Mouse (Mus musculus) hindbrain, embryonic 15.5 days (tissue): ENCODE results near the gene Plekhg6. TPM values are rescaled to one million over a fixed set of nuclear protein-coding genes. Genes with fewer than 3 reads are reported as not detected.

Experiments
- ATAC-seq: fragments of 200-750 bp; cut with Nextera tagmentation; 2 replicates; pipeline ENCODE4 v1.8.0; 2017; ENCODE audit warnings: low read depth, moderate number of reproducible peaks, moderate TSS enrichment; ENCODE audit not compliant: low FRiP score
- H3K27ac ChIP-seq: fragments of 300-500 bp; sonication (generic); replicated peaks from 2 replicates; pipeline ENCODE4 v1.5.1; 2015; ENCODE audit warnings: mild to moderate bottlenecking, inconsistent platforms
- H3K27me3 ChIP-seq: fragments of 300-500 bp; sonication (generic); 2 replicates; pipeline ENCODE4 v1.6.1; 2015; ENCODE audit warnings: control low read depth, inconsistent platforms
- H3K36me3 ChIP-seq: fragments of 300-500 bp; sonication (generic); 2 replicates; pipeline ENCODE4 v1.6.1; 2015; ENCODE audit warnings: control low read depth, inconsistent platforms
- H3K4me1 ChIP-seq: fragments of 300-500 bp; sonication (generic); replicated peaks from 2 replicates; pipeline ENCODE4 v1.6.1; 2015; ENCODE audit warnings: control low read depth, inconsistent platforms
- H3K4me2 ChIP-seq: fragments of 300-500 bp; sonication (generic); 2 replicates; pipeline ENCODE4 v1.6.1; 2015; ENCODE audit warnings: moderate library complexity, mild to moderate bottlenecking, inconsistent platforms
- H3K4me3 ChIP-seq: fragments of 300-500 bp; sonication (generic); 2 replicates; pipeline ENCODE4 v1.5.1; 2015; ENCODE audit warnings: mild to moderate bottlenecking, inconsistent platforms
- H3K9ac ChIP-seq: fragments of 300-500 bp; sonication (generic); 2 replicates; pipeline ENCODE4 v1.6.1; 2015; ENCODE audit warnings: inconsistent platforms
- H3K9me3 ChIP-seq: fragments of 300-500 bp; sonication (generic); 2 replicates; pipeline ENCODE4 v1.6.1; 2016; ENCODE audit warnings: control low read depth, inconsistent platforms
- WGBS: fragments of 180-500 bp; shearing (Covaris S2); methylation state at CpG from one replicate; pipeline ENCODE4 v1.1.7; 2015; 5-methylcytosine and 5-hydroxymethylcytosine counted together
- polyA plus RNA-seq: library from polyadenylated mRNA; unstranded; fragments of >200 nt; fragmentation: Nextera tagmentation; extraction: Ambion mirVana; gene quantifications from 2 replicates; pipeline ENCODE4 v1.2.1, GENCODE M21; 2015

The Plekhg6 gene
- polyA plus RNA-seq, 1 experiment from 2014 or later, result 0.16 TPM

DNA sequence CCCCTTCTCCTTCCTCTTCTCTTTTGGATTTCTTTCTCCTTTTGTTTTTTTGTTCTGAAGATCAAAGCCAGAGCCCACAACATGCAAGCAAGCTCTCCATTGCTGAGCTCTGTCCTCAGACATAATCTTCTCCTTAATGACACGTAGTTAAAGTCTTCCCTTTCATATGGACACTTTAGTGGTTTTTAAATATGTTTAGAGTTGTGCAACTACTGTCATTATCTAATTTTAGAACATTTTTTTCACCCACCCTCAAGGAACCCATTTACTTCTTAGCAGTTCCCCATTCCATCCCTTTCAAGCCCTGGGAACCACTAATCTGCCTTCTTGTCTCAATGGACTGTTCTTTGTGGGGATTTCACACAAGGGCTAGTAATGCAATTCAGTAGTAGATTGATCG lies 46.2 kb downstream of the Plekhg6 start:
- Histone ChIP-seq H3K36me3 (no peaks in the 10 kb centered on the region), H3K9ac (no peak overlapping the region), H3K9me3 (no peaks in the 10 kb centered on the region), H3K4me2 (no peak overlapping the region), H3K4me3 (no peak overlapping the region), H3K4me1 (0 out of 2 replicates have a peak, but pooled peaks cover 3% of the 10 kb centered on the region), H3K27me3 (no peaks in the 10 kb centered on the region), H3K27ac (no peak overlapping the region)
- ATAC-seq, result no peak
- WGBS, result 69% methylated on average over 2 of the region's 2 CpGs

DNA sequence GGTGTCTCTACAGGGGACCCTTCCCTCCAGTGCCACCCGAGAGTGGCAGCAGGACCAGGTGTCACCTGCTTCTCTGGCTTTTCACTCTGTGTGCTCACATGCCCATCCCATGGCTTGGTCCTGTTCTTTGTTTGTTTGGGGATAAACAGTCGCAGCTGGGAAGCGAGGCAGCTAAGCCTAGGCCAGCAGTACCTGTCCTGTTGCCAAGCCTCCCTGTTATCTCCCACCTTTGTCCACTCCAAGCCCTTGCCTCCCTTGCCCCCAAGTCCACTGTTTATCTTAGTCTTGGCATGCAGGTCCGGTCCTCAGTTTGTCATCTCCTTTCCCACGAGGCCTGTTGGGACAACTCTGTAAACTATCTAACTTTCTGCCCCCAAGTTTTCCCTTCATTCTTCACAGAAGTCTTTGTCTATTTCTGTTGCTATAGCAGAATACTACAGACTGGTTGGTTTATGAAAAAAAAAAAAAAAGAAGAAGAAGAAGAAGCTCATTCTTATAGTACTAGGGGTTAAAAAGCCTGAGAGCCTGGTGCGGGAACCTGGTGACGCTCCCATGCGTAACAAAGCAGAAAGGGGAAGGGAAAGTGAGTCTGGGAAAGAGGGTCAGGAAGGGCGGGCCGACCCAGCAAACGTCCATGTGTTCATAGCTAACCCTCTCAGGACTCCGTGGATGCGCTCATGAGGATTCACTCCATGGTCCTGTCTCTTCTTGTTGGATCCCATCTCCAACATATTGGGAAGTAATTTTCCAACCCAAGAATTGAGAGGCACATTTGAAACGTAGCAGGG lies 47.3 kb downstream of the Plekhg6 start:
- no peak for ATAC-seq

DNA sequence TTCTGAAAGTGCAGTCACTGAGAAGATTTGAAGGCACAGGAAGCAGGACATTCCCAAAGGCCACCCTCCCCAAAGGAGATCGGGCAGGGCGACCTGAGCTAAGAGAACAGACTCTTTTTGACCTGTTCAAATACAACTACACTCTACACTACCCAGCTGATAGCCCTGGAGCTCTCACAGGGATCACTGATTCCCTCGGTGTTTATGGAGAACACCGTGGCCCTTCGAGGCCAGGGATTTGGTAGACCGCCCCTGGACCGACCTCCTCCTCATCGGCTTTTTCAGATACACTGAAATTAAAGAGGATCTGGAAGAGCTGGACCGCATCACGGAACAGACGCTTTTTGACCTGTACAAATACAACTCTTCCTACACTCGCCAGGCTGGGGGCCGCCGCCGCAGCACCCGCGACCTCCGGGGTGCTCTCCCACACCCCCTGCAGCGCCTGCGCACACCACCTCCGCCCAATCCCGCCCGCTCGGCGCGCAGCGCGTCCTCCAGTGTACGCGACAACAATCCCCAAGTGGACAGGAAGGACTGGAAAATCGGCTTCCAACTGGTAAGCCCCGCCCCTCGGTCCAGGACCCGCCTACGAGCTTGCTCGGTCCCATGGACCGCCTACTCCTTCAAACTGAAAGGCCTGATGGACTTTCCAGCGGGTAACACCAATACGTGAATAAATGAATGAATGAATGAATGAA lies 49.8 kb downstream of the Plekhg6 start:
- Histone ChIP-seq H3K4me3 (peak overlapping the region; percentile 48), H3K4me1 (0 out of 2 replicates have a peak, but pooled peaks cover 3% of the 10 kb centered on the region), H3K27me3 (no peaks in the 10 kb centered on the region), H3K27ac (no peak overlapping the region), H3K9ac (peak overlapping the region; percentile 50), H3K4me2 (peak overlapping the region; percentile 82), H3K36me3 (no peaks in the 10 kb centered on the region), H3K9me3 (no peaks in the 10 kb centered on the region)
- 1% methylated on average over 39 of the region's 39 CpGs for WGBS
- ATAC-seq, result peak; percentile 89

More for the DNA sequence above, 47.3 kb downstream of the Plekhg6 start:
- Histone ChIP-seq H3K4me1 (0 out of 2 replicates have a peak, but pooled peaks cover 3% of the 10 kb centered on the region), H3K27me3 (no peaks in the 10 kb centered on the region), H3K27ac (no peak overlapping the region), H3K36me3 (no peaks in the 10 kb centered on the region), H3K9me3 (no peaks in the 10 kb centered on the region), H3K4me3 (no peak overlapping the region), H3K4me2 (no peak overlapping the region), H3K9ac (no peak overlapping the region)
- 85% methylated on average over 14 of the region's 14 CpGs for WGBS

DNA sequence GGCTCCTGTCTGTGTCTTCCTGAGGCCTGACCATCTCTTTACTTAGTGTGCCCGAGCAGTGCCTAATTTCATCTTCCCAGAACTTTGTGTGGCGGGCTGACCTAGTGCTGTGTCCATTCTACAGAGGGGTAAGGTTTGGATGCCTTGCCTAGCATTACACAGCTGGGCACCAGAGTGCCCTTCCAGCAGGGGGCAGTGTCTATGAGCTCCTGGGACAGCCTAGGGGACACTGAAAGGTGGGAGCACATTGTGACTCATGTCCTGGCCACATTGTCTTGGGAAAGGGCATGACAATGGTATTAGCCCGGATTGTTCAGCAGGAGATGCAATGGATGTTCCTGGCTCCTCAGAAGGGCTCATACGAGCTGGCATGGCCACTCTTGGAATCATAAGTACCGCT lies 52.4 kb downstream of the Plekhg6 start:
- Histone ChIP-seq H3K4me1 (0 out of 2 replicates have a peak, but pooled peaks cover 3% of the 10 kb centered on the region), H3K27me3 (no peaks in the 10 kb centered on the region), H3K9me3 (no peaks in the 10 kb centered on the region), H3K36me3 (no peaks in the 10 kb centered on the region), H3K4me3 (no peak overlapping the region), H3K9ac (no peak overlapping the region), H3K4me2 (no peak overlapping the region), H3K27ac (no peak overlapping the region)
- no peak for ATAC-seq
- 87% methylated on average over 5 of the region's 5 CpGs for WGBS

DNA sequence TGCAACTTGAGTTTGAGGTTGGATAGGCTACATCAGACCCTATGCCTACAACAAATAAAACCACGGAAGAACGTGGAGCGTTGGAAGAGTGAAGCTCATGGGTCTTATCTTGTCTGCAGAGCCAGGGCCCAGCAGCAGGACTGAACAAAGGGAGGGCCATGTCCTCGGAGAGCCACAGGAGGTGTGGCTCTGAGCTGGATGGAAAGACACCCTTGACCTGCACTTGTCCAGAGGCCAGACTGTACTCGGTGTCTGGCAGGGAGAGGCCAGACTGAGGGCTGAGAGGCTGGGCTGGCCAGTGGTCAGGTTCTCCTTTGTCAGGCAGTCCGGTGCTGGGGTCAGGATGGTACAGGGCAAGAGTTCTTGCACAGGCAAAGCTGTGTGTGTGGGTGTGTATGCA lies 55.3 kb downstream of the Plekhg6 start:
- Histone ChIP-seq H3K9ac (no peak overlapping the region), H3K4me1 (peaks cover 7% of the 10 kb centered on the region; the same call in 1 of the 2 replicates), H3K9me3 (no peaks in the 10 kb centered on the region), H3K27ac (no peak overlapping the region), H3K4me2 (no peak overlapping the region), H3K36me3 (no peaks in the 10 kb centered on the region), H3K4me3 (no peak overlapping the region), H3K27me3 (peaks cover 24% of the 10 kb centered on the region)
- no peak for ATAC-seq
- WGBS, result 66% methylated on average over 6 of the region's 6 CpGs

DNA sequence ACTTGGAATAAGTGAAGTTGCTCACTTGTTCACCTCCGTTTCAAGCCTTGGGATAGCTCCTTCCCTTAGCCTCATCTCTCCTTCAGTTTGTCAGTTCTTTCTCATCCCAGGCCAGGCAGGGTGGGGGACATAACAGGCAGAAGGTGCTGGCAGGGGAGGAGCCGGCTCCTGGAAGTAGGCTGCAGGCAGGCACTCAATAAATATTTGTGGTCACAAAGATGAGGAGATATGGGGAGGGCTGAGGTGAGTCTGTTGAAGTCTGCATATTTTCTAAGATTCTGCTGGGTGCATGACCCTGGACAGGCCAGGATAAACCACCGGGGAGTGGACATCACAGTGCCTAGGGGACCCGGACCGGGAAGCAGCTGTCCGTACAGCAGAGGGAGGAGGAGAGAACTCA lies 57.0 kb downstream of the Plekhg6 start:
- Histone ChIP-seq H3K4me2 (no peak overlapping the region), H3K36me3 (no peaks in the 10 kb centered on the region), H3K27me3 (peaks cover 29% of the 10 kb centered on the region), H3K27ac (no peak overlapping the region), H3K4me1 (peaks cover 7% of the 10 kb centered on the region; the same call in 1 of the 2 replicates), H3K4me3 (no peak overlapping the region), H3K9ac (no peak overlapping the region), H3K9me3 (no peaks in the 10 kb centered on the region)
- no peak for ATAC-seq
- WGBS, result 69% methylated on average over 6 of the region's 6 CpGs

DNA sequence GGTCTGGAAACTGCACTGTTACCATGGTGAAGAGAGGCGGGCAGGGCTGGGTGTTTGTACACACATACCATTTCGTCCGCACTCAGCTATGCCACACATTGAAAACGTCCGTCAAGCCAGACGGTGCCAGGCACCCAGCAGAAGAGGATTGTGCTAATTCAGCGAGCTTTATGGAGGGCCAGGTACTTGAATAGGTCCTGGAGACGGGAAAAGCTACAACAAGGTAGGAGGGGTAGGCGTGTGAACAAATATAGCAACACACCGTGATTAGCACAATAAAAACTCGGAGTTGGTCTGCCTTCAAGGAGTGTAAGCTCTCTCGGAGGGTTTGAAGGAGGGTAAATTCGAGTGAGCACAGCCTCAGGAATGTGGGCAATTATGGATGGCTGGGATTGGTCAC lies 57.8 kb downstream of the Plekhg6 start:
- peaks cover 29% of the 10 kb centered on the region for H3K27me3 ChIP-seq
- H3K9me3 ChIP-seq, result no peaks in the 10 kb centered on the region
- WGBS, result 53% methylated on average over 13 of the region's 13 CpGs
- ATAC-seq, result no peak
- no peak overlapping the region for H3K9ac ChIP-seq
- H3K4me3 ChIP-seq, result no peak overlapping the region
- no peak overlapping the region for H3K27ac ChIP-seq
- H3K36me3 ChIP-seq, result no peaks in the 10 kb centered on the region
- no peak overlapping the region for H3K4me2 ChIP-seq
- peaks cover 7% of the 10 kb centered on the region; the same call in 1 of the 2 replicates for H3K4me1 ChIP-seq

DNA sequence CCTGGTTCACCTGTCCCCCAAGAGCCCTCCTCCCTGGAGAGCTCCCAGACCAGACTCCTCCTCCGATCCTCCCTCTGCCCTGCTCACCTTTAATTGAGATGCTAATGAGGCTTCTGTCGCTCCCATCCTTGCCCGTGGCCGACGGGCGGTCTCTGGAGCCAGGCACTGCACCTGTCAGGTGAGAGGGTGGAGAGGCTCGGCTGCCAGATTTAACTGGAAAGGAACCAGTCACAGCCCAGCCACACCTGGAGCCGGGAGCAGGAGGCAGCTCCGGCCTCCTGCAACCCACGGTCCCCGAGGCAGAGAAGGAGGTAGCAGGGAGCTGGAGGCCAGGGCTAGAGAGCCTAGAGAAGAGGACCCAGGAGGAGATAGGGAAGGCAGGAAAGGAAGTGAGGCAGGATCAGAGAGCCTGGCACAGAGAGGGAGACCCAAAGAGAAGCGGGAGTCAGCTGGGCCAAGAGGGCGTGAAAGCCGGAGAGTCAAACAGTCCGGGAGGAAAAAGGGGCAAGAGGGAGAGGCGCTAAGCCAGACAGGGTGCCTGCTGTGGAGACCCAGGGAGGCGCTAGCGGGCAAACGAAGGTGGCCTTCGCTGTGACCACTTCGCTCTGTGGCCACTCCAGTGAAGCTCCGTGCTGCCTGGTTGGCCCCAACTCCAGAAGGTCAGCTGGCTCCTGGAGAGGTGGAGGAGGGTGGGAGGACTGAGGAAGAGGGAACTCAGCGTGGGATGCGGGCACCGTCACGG lies 59.3 kb downstream of the Plekhg6 start:
- H3K36me3 ChIP-seq, result no peaks in the 10 kb centered on the region
- no peak overlapping the region for H3K9ac ChIP-seq
- no peak for ATAC-seq
- H3K27ac ChIP-seq, result no peak overlapping the region
- no peak overlapping the region for H3K4me3 ChIP-seq
- 9% methylated on average over 26 of the region's 26 CpGs for WGBS
- H3K27me3 ChIP-seq, result peaks cover 29% of the 10 kb centered on the region
- peaks cover 7% of the 10 kb centered on the region; the same call in 1 of the 2 replicates for H3K4me1 ChIP-seq
- no peak overlapping the region for H3K4me2 ChIP-seq
- no peaks in the 10 kb centered on the region for H3K9me3 ChIP-seq

DNA sequence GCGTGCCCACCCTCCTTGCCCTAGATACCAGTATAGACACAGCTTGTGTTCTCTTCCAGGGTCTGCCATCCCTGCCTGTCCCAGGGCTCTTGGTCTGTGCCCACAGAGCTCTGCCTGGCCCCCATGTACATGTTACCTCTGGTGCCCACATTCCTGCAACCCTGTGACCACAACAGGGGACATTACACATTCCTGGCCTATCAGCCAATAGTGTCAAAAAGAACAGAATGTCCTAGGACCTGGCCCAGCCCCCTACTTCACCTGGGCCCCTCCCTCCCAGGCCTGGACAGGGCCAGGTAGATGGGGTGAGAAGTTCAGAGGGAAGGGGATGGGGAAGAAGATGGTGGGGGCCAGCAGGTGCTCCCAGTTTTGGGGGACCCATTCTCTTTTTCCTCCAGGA lies 60.3 kb downstream of the Plekhg6 start, which contains the start of gene Scnn1a:
Gene Scnn1a (plus strand): TSS at position 337 of the 400 bp plus-strand sequence.
- no peak within 1 kb of the TSS for H3K27ac ChIP-seq
- H3K36me3 ChIP-seq, result no peaks in the 10 kb centered on the region
- 91% methylated on average over 1 of the region's 1 CpGs for WGBS
- H3K9ac ChIP-seq, result no peak within 1 kb of the TSS
- peaks cover 29% of the 10 kb centered on the region for H3K27me3 ChIP-seq
- H3K4me2 ChIP-seq, result no peak within 1 kb of the TSS
- H3K4me3 ChIP-seq, result no peak within 1 kb of the TSS
- no peaks in the 10 kb centered on the region for H3K9me3 ChIP-seq
- ATAC-seq, result no peak
- H3K4me1 ChIP-seq, result peaks cover 7% of the 10 kb centered on the region; the same call in 1 of the 2 replicates

DNA sequence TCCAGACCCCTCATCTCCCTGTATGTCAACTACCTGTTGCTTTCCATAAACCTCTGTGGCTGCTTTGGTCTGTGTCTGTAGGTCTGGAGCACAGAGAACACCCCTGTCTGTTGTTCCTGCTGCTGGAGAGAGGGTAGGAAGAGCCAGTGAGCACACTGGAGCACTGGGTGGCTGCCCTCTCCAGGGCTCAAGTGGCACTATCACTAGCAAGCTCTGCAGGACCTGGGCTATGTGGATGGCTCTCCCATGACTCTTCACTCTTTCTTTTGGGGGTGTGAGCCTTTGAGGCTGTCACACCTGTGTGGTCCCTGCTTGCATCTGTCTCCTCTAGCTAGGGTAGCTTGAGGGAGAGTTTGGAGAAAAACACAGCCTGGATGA lies 60.7 kb downstream of the Plekhg6 start:
- Histone ChIP-seq H3K36me3 (no peaks in the 10 kb centered on the region), H3K9ac (no peak overlapping the region), H3K4me2 (no peak overlapping the region), H3K27me3 (peaks cover 29% of the 10 kb centered on the region), H3K4me3 (no peak overlapping the region), H3K27ac (no peak overlapping the region), H3K4me1 (peaks cover 7% of the 10 kb centered on the region; the same call in 1 of the 2 replicates), H3K9me3 (no peaks in the 10 kb centered on the region)
- no peak for ATAC-seq

DNA sequence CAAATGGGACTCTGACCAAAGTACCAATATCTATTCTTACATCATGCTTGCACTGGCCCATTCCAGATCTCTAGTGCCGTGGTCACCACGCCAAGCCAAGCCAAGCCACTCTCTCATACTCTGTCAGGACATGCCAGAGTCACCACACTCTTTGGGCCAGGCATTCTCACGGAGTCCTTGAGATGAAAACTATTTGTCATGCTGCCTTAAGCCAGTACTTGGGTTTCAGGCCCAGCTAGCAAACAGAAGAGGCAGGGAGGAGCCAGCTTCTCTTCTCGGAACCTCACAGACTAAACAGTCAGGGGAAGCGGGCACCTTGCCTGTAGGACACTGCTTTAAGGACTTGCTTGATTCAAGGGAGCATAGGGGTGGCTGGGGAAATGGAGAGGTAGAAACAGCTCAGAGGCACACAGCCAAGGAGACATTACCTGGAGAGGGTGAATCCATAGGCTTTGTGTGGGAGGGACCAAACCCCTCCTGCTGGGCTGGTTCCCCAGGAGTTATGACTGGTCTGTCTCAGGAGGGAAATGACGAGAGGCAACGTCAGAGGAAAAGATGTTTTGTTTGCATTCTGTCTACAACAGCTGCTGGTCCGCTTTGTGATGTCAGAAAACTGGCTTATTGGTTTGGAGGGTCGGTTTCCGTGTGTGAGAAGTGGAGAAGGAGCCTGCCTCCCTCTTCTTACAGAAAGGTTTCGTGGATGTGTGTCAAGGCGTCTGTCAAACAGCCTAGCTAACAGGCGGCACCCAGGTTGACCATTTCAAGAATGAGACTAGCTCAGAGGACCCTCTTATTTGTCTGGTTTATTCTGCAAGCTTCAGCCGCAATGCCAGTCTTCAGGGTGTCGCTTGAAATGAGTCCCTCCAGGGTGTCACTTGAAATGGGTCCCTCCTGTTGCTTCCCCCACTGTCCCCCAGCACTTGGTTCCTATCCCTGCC lies 61.3 kb downstream of the Plekhg6 start:
- no peak overlapping the region for H3K4me2 ChIP-seq
- peaks cover 9% of the 10 kb centered on the region for H3K4me1 ChIP-seq
- H3K4me3 ChIP-seq, result no peak overlapping the region
- no peaks in the 10 kb centered on the region for H3K9me3 ChIP-seq
- no peak for ATAC-seq
- no peak overlapping the region for H3K9ac ChIP-seq
- H3K36me3 ChIP-seq, result no peaks in the 10 kb centered on the region
- H3K27me3 ChIP-seq, result peaks cover 29% of the 10 kb centered on the region
- H3K27ac ChIP-seq, result no peak overlapping the region
- 69% methylated on average over 15 of the region's 15 CpGs for whole genome bisulfite sequencing
